Comparison of ENCODE assay signal across 8 mouse cellular contexts in genomic region chr12:99627898-99628231, GRCm38 (mm10).
DNase-seq lines count a peak whose midpoint lies in the region; ATAC-seq and TF ChIP-seq lines count a peak whose summit lies in the region.

No protein-coding gene starts in this region.

- no peaks in the 10 kb centered on the region for H3K36me3 ChIP-seq in C2C12 (ENCODE audit: control insufficient read depth, insufficient read depth)
- no peaks in the 10 kb centered on the region for H3K36me3 ChIP-seq in embryonic facial prominence, embryonic 14.5 days (ENCODE audit: control insufficient read depth, insufficient read depth, low read length)
- H3K36me3 ChIP-seq in heart, embryonic 15.5 days: no peaks in the 10 kb centered on the region
- H3K36me3 ChIP-seq in liver, embryonic 13.5 days: no peaks in the 10 kb centered on the region
- no peaks in the 10 kb centered on the region for H3K36me3 ChIP-seq in splenic B cell, adult 2 months (ENCODE audit: control insufficient read depth, insufficient read depth, low read length, poor library complexity, severe bottlenecking)

- no peaks in the 10 kb centered on the region for H3K27me3 ChIP-seq in C2C12 (ENCODE audit: control insufficient read depth, insufficient read depth, insufficient read length)
- no peaks in the 10 kb centered on the region; the same call in 1 of the 2 replicates for H3K27me3 ChIP-seq in embryonic facial prominence, embryonic 14.5 days (replicated peaks; ENCODE audit: control insufficient read depth, insufficient read depth, low read length)
- H3K27me3 ChIP-seq in heart, embryonic 15.5 days: no peaks in the 10 kb centered on the region
- H3K27me3 ChIP-seq in liver, embryonic 13.5 days: peaks cover 40% of the 10 kb centered on the region
- H3K27me3 ChIP-seq in splenic B cell, adult 2 months (ENCODE audit: control insufficient read depth, insufficient read depth, low read length, poor library complexity, severe bottlenecking): no peaks in the 10 kb centered on the region

- H3ac ChIP-seq in C2C12 (ENCODE audit: control insufficient read depth, insufficient read length, low read depth): peak overlapping the region; percentile 68

- H3K4me1 ChIP-seq in bone marrow, adult 2 months (ENCODE audit: control insufficient read depth, insufficient read depth, low read length): no peaks in the 10 kb centered on the region
- H3K4me1 ChIP-seq in embryonic facial prominence, embryonic 14.5 days (ENCODE audit: control insufficient read depth, insufficient read depth, low read length): no peaks in the 10 kb centered on the region
- H3K4me1 ChIP-seq in heart, embryonic 15.5 days (replicated peaks): peaks cover 10% of the 10 kb centered on the region
- peaks cover 11% of the 10 kb centered on the region for H3K4me1 ChIP-seq in liver, embryonic 13.5 days (replicated peaks)

- no peaks in the 10 kb centered on the region for H3K79me3 ChIP-seq in C2C12 (ENCODE audit: low read depth)

- no peaks in the 10 kb centered on the region for H3K9me3 ChIP-seq in embryonic facial prominence, embryonic 14.5 days (ENCODE audit: control insufficient read depth, low read length)
- no peaks in the 10 kb centered on the region for H3K9me3 ChIP-seq in heart, embryonic 15.5 days (replicated peaks)
- no peaks in the 10 kb centered on the region for H3K9me3 ChIP-seq in liver, embryonic 13.5 days (replicated peaks)

- DNase-seq in embryonic facial prominence, embryonic 14.5 days (ENCODE audit: low spot score): peak; percentile 95
- DNase-seq in kidney, postnatal 25 days: peak; percentile 83 to 93
- DNase-seq in liver, embryonic 13.5 days: peak; percentile 50
- peak; percentile 95 for DNase-seq in naive thymus-derived CD4-positive, alpha-beta T cell, adult 2 months (ENCODE audit: low read depth)
- peak; percentile 95 for DNase-seq in splenic B cell, adult 2 months (ENCODE audit: low read depth, low spot score)

- no peak for TF ChIP-seq CTCF in C2C12 (IDR thresholded peaks at IDR 0.05; ENCODE audit: control insufficient read depth, insufficient read depth, insufficient read length)
- TF ChIP-seq CTCF in bone marrow, adult 2 months (IDR thresholded peaks at IDR 0.05; ENCODE audit: control insufficient read depth, insufficient read depth, low read length): no peak

- H3K4me2 ChIP-seq in embryonic facial prominence, embryonic 14.5 days (ENCODE audit: low read depth, low read length): peak overlapping the region; percentile 73
- peak overlapping the region; percentile 89 for H3K4me2 ChIP-seq in heart, embryonic 15.5 days
- peak overlapping the region; percentile 70 for H3K4me2 ChIP-seq in liver, embryonic 13.5 days

- TF ChIP-seq POLR2A in bone marrow, adult 2 months (IDR thresholded peaks at IDR 0.05; ENCODE audit: borderline replicate concordance, control insufficient read depth, low read depth, low read length): no peak

- H3K79me2 ChIP-seq in C2C12 (ENCODE audit: control insufficient read depth, insufficient read depth): no peaks in the 10 kb centered on the region

- ATAC-seq in embryonic facial prominence, embryonic 14.5 days (ENCODE audit: low read depth): peak; percentile 96
- peak; percentile 88 for ATAC-seq in heart, embryonic 15.5 days (replicated peaks; ENCODE audit: insufficient number of reproducible peaks, insufficient read depth, low FRiP score, low read depth)
- ATAC-seq in liver, embryonic 13.5 days (ENCODE audit: low read depth): peak; percentile 84

- WGBS in bone marrow, adult 2 months: 0% methylated on average over 30 of the region's 30 CpGs
- WGBS in embryonic facial prominence, embryonic 14.5 days: 0% methylated on average over 3 of the region's 30 CpGs
- WGBS in heart, embryonic 15.5 days: under 1% methylated on average over 30 of the region's 30 CpGs
- WGBS in liver, embryonic 13.5 days (ENCODE audit: insufficient replicate concordance): 0% methylated on average over 30 of the region's 30 CpGs

- H3K27ac ChIP-seq in bone marrow, adult 2 months (ENCODE audit: control insufficient read depth, insufficient read depth, low read depth, low read length, poor library complexity): peak overlapping the region; percentile 54
- H3K27ac ChIP-seq in embryonic facial prominence, embryonic 14.5 days (replicated peaks; ENCODE audit: low read depth, low read length): peak overlapping the region; percentile 29; the same call in 1 of the 2 replicates
- H3K27ac ChIP-seq in heart, embryonic 15.5 days: no peak overlapping the region
- H3K27ac ChIP-seq in liver, embryonic 13.5 days: no peak overlapping the region

- peak overlapping the region; percentile 19 for H3K4me3 ChIP-seq in C2C12 (ENCODE audit: insufficient read depth, poor library complexity, severe bottlenecking)
- H3K4me3 ChIP-seq in bone marrow, adult 2 months (replicated peaks; ENCODE audit: control insufficient read depth, low read depth, low read length): peak overlapping the region; percentile 60
- H3K4me3 ChIP-seq in embryonic facial prominence, embryonic 14.5 days (ENCODE audit: low read depth, low read length): peak overlapping the region; percentile 66
- peak overlapping the region; percentile 78 for H3K4me3 ChIP-seq in heart, embryonic 15.5 days
- peak overlapping the region; percentile 62 for H3K4me3 ChIP-seq in liver, embryonic 13.5 days (replicated peaks)

- peak overlapping the region; percentile 61 for H3K9ac ChIP-seq in embryonic facial prominence, embryonic 14.5 days (ENCODE audit: low read depth, low read length)
- peak overlapping the region; percentile 49 for H3K9ac ChIP-seq in heart, embryonic 15.5 days
- no peak overlapping the region for H3K9ac ChIP-seq in liver, embryonic 13.5 days

TF ChIP-seq in C2C12, 6 proteins besides CTCF, POLR2A, EP300 and RAD21:
- TF ChIP-seq MYOG (IDR thresholded peaks at IDR 0.05; ENCODE audit: control insufficient read depth, extremely low read depth, insufficient read length): no peak
- peak; percentile 36 for TF ChIP-seq USF1 (IDR thresholded peaks at IDR 0.05; ENCODE audit: low read depth)
- TF ChIP-seq FOSL1 (IDR thresholded peaks at IDR 0.05; ENCODE audit: insufficient read depth, low read length, poor library complexity, severe bottlenecking): no peak
- peak; percentile 59 for TF ChIP-seq MAX (IDR thresholded peaks at IDR 0.05)
- no peak for TF ChIP-seq CEBPB (IDR thresholded peaks at IDR 0.05; ENCODE audit: low read depth)

Comparison
In these comparisons a context has a peak if more than half of its experiments do, and no peak if none do; other contexts are left out.
1. H3K4me3 ChIP-seq: peak in every context shown above with its lines; median percentile 78 in heart, embryonic 15.5 days; 66 in embryonic facial prominence, embryonic 14.5 days; 62 in liver, embryonic 13.5 days; 60 in bone marrow, adult 2 months; 19 in C2C12.
2. H3K27ac ChIP-seq: peak in bone marrow, adult 2 months (single experiment) and embryonic facial prominence, embryonic 14.5 days (single experiment); none in heart, embryonic 15.5 days (single experiment) and liver, embryonic 13.5 days (single experiment).
3. Peak in every context shown above with its lines, with median percentiles within 50 percentile points of each other: ATAC-seq, DNase-seq and H3K4me2 ChIP-seq.